Mouse (Mus musculus) intestine, embryonic 14.5 days (tissue): ENCODE measurements around the gene Hras. TPM values are rescaled to one million over a fixed set of nuclear protein-coding genes. Genes with fewer than 3 reads are reported as not detected.
A peak's percentile ranks its signal among the peaks of the same experiment; 100 is the strongest.

Experiments used
- ATAC-seq: fragments of 200-750 bp; cut with Nextera tagmentation; replicated peaks from 2 replicates; pipeline ENCODE4 v1.8.0; 2017; ENCODE audit warnings: low read depth, moderate number of reproducible peaks, moderate TSS enrichment, moderate library complexity; ENCODE audit not compliant: low FRiP score, low TSS enrichment
- DNase-seq: peaks from one replicate; pipeline ENCODE4 v3.0.0-alpha.2; 2018; ENCODE audit warnings: low spot score
- H3K27ac ChIP-seq: fragments of 300-500 bp; sonication (generic); 2 replicates; pipeline ENCODE4 v1.5.1; 2014; ENCODE audit warnings: low read depth, mild to moderate bottlenecking, control low read depth
- H3K27me3 ChIP-seq: fragments of 300-500 bp; sonication (generic); replicated peaks from 2 replicates; pipeline ENCODE4 v1.6.1; 2014; ENCODE audit warnings: low read length, control low read depth; ENCODE audit not compliant: control insufficient read depth, insufficient read depth
- H3K36me3 ChIP-seq: fragments of 300-500 bp; sonication (generic); 2 replicates; pipeline ENCODE4 v1.6.1; 2014; ENCODE audit warnings: low read length, control low read depth; ENCODE audit not compliant: control insufficient read depth, insufficient read depth
- H3K4me1 ChIP-seq: fragments of 300-500 bp; sonication (generic); replicated peaks from 2 replicates; pipeline ENCODE4 v1.6.1; 2014; ENCODE audit warnings: low read length, control low read depth, mixed read lengths; ENCODE audit not compliant: control insufficient read depth, insufficient read depth
- H3K4me2 ChIP-seq: fragments of 300-500 bp; sonication (generic); 2 replicates; pipeline ENCODE4 v1.6.1; 2014; ENCODE audit warnings: low read length
- H3K4me3 ChIP-seq: fragments of 300-500 bp; sonication (generic); 2 replicates; pipeline ENCODE4 v1.5.1; 2014; ENCODE audit warnings: low read depth, low read length, control low read depth, mixed read lengths
- H3K9ac ChIP-seq: fragments of 300-500 bp; sonication (generic); 2 replicates; pipeline ENCODE4 v1.6.1; 2014; ENCODE audit warnings: mild to moderate bottlenecking, low read length
- H3K9me3 ChIP-seq: fragments of 300-500 bp; sonication (generic); 2 replicates; pipeline ENCODE4 v1.6.1; 2016; ENCODE audit warnings: low read length, control low read depth; ENCODE audit not compliant: control insufficient read depth
- WGBS: fragments of 180-500 bp; shearing (Covaris S2); extraction: QIAGEN DNeasy Blood & Tissue Kit; methylation state at CpG from one replicate; pipeline ENCODE4 v1.1.7; 2014; 5-methylcytosine and 5-hydroxymethylcytosine counted together
- polyA plus RNA-seq: library from polyadenylated mRNA; unstranded; fragments of >200 nt; fragmentation: Nextera tagmentation; extraction: Ambion mirVana; gene quantifications from 2 replicates; pipeline ENCODE4 v1.2.1, GENCODE M21; 2014

The Hras gene
- polyA plus RNA-seq, 1 experiment from 2014 or later = 96.6 TPM

DNA sequence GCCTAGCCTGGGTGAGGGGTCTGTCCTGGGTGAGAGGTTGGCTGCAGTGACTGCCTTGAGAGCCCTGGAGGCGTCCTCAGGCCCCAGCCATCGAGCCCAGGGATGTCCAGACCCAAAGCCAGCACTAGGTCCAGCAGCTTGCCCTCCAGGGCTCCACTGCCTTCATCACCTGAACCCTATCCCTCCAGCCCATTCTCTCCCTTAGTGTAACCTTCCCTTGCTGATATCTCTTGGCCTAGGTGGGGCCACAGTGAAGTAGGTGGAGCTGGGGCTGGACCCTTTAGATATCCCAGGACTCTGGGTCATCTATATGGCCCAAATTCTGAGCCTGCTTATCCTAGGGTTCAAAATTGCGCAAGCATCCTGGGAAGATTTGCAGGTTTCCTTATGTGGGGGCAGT is 15.7 kb upstream of the Hras start:
- no peaks in the 10 kb centered on the region for H3K4me1 ChIP-seq
- no peak for DNase-seq
- ATAC-seq = no peak
- no peak overlapping the region for H3K4me3 ChIP-seq
- H3K27me3 ChIP-seq = no peaks in the 10 kb centered on the region
- no peak overlapping the region for H3K9ac ChIP-seq
- H3K4me2 ChIP-seq = no peak overlapping the region
- H3K9me3 ChIP-seq = no peaks in the 10 kb centered on the region
- H3K27ac ChIP-seq = no peak overlapping the region
- WGBS = 74% methylated on average over 3 of the region's 3 CpGs
- H3K36me3 ChIP-seq = no peaks in the 10 kb centered on the region

DNA sequence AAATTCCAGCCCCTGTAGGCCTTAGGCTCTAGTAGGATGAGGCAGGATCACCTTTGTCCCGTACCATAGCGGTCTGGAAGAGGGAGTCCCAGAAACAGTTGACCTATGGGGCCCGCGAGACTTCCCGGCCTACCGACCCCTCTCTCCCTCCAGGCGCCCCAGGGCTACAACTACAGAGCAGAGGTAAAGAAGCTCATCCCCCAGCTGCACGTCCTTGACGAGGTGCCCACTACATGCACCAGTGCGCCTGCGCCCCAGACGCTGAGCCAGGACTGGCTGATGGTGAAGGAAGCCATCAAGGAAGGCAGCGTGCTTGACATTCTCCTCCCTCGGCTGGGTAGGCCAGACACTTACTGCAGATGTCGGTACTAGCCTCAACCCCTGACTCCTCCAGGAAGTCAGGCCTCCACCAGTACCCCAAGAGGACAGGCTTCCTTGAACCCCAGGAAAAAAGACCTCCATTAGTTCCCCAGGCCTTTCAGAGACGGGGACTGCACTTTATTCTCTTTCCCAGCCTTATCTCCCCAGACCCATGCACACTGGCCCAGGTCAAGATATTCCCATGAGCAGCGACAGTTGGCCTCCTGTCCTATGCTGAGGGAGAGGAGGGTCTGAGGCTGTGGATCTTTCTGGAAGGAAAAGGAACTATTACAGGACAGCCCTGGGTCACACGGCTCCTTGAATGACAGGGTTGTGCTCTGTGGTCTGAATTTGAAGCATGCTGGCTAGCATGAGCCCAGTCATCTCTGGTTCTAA is 12.6 kb upstream of the Hras start:
- H3K36me3 ChIP-seq = no peaks in the 10 kb centered on the region
- WGBS = 92% methylated on average over 18 of the region's 18 CpGs
- DNase-seq (no peak), ATAC-seq (no peak)
- no peak overlapping the region for H3K4me2 ChIP-seq
- H3K27ac ChIP-seq = no peak overlapping the region
- no peaks in the 10 kb centered on the region for H3K4me1 ChIP-seq
- H3K9ac ChIP-seq = no peak overlapping the region
- no peaks in the 10 kb centered on the region for H3K27me3 ChIP-seq
- H3K4me3 ChIP-seq = no peak overlapping the region
- H3K9me3 ChIP-seq = no peaks in the 10 kb centered on the region

- 92% methylated on average over 5 of the region's 5 CpGs for WGBS
- Histone ChIP-seq H3K4me1 (no peaks in the 10 kb centered on the region), H3K4me2 (no peak overlapping the region)
Observed at GRCm38 (mm10) chr7:141205504-141205903, 11.7 kb upstream of the Hras start.

DNA sequence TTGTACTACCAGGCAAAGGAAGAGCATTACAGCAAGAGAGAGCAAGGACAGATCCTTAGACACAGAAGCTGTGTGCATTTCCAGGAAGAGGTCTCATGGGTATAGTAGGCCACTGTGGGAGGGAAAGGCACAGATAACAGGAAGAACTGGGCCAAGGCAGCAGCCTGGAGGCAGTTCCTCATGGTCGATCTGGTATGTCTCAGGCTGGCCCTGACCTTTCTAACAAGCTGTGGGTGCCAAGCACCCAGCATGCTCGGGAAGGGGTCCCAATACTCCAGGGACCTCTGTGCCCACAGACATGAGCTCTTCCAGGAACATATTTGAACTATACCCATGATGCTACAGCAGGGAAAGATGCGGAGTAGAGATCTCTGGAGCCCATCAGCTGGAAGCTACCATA is 10.7 kb upstream of the Hras start:
- WGBS = 72% methylated on average over 3 of the region's 3 CpGs
- H3K4me3 ChIP-seq = no peak overlapping the region
- no peaks in the 10 kb centered on the region for H3K27me3 ChIP-seq
- no peak overlapping the region for H3K9ac ChIP-seq
- ATAC-seq = no peak
- no peak overlapping the region for H3K4me2 ChIP-seq
- H3K36me3 ChIP-seq = no peaks in the 10 kb centered on the region; the same call in 1 of the 2 replicates
- no peak overlapping the region for H3K27ac ChIP-seq
- no peak for DNase-seq
- H3K9me3 ChIP-seq = no peaks in the 10 kb centered on the region
- no peaks in the 10 kb centered on the region for H3K4me1 ChIP-seq

More at GRCm38 (mm10) chr7:141205504-141205903, 11.7 kb upstream of the Hras start:
- H3K36me3 ChIP-seq = no peaks in the 10 kb centered on the region
- H3K9ac ChIP-seq = no peak overlapping the region
- ATAC-seq (no peak), DNase-seq (no peak)
- no peaks in the 10 kb centered on the region for H3K27me3 ChIP-seq
- no peak overlapping the region for H3K4me3 ChIP-seq
- H3K27ac ChIP-seq = no peak overlapping the region
- H3K9me3 ChIP-seq = no peaks in the 10 kb centered on the region

GRCm38 (mm10) chr7:141198121-141198520 is 4.3 kb upstream of the Hras start:
- Histone ChIP-seq H3K9ac (no peak overlapping the region), H3K4me1 (peaks cover 4% of the 10 kb centered on the region), H3K4me3 (no peak overlapping the region), H3K36me3 (no peaks in the 10 kb centered on the region; the same call in 1 of the 2 replicates), H3K27me3 (no peaks in the 10 kb centered on the region), H3K27ac (no peak overlapping the region), H3K4me2 (no peak overlapping the region), H3K9me3 (no peaks in the 10 kb centered on the region)
- ATAC-seq (no peak), DNase-seq (no peak)
- 81% methylated on average over 4 of the region's 4 CpGs for WGBS

DNA sequence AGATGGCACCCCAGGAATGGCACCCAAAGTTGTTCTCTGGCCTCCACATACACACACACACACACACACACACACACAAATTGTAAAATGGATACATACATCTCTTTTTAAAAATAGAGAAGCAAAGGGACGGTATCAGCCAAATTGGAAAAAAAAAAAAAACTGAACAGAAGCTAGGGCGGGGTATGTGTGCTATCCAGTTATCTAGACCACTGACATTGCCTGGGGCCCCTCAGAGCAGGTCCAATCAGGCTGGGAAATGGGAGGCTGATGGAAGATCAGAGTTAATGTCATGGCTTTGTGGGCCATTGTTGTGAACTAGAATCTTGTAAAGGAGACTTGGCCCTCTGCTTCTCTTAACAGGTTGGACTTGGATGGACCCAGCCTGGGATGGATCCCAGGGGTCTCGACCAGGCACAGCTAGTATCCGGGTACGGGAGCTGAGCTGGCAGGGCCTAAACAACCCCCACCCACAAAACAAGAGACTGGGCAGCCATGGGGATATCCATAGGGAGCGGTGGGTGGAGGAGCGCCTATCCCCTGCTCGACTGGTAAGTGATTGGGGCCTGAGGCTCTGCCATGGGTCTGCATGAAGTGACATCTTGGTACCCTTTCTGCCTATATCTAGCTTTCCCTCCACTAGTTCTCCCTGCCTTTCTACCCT is 2.9 kb upstream of the Hras start:
- no peaks in the 10 kb centered on the region for H3K9me3 ChIP-seq
- peaks cover 4% of the 10 kb centered on the region for H3K36me3 ChIP-seq
- H3K4me2 ChIP-seq = no peak overlapping the region
- H3K9ac ChIP-seq = no peak overlapping the region
- no peak overlapping the region for H3K4me3 ChIP-seq
- no peaks in the 10 kb centered on the region for H3K27me3 ChIP-seq
- 88% methylated on average over 8 of the region's 8 CpGs for WGBS
- ATAC-seq (no peak), DNase-seq (no peak)
- H3K4me1 ChIP-seq = peaks cover 12% of the 10 kb centered on the region
- no peak overlapping the region for H3K27ac ChIP-seq

DNA sequence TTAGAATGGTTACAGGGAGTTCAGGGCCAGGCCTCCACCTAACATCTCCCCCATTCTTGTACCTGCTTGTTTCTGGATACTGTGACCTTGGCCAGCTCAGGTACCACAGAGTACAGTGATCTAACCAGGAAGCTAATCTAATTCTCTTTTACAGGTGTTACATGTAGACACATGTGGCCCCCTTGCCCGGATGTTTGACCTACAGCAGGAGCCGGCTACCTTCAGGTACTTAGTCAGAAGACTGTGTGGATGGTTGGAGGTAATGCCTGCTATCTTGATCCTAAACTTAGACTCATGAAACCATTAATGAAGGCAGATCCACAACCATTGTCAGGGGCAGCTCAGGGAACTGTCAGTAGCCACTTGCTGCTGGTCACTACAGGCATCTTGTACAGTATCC is 1.9 kb upstream of the Hras start:
- H3K4me2 ChIP-seq = no peak overlapping the region; the same call in 1 of the 2 replicates
- H3K27ac ChIP-seq = no peak overlapping the region
- no peak overlapping the region for H3K4me3 ChIP-seq
- ATAC-seq (no peak), DNase-seq (no peak)
- H3K9me3 ChIP-seq = no peaks in the 10 kb centered on the region
- peaks cover 12% of the 10 kb centered on the region for H3K4me1 ChIP-seq
- no peak overlapping the region for H3K9ac ChIP-seq
- WGBS = 88% methylated on average over 2 of the region's 2 CpGs
- no peaks in the 10 kb centered on the region for H3K27me3 ChIP-seq
- peaks cover 14% of the 10 kb centered on the region for H3K36me3 ChIP-seq

DNA sequence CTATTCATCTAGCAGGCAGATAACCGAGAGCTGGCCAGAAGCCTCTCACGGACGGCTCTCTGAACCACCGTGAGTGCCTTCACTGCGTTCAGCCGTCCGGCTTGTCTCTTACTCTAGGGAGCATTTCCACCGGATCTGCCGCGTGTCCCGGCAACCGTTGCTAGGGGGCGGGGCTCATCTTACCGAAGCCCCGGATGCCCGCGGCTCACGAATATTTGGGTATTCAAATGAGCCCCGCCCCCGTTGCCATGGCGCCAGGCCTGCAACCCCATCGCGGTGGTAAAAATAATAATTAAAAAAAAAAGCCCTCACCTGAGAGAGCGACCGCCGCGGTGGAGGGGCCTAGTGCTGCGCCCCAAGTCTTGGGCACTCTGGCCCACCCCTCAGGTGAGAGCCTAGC is 1.0 kb upstream of the Hras start:
- H3K4me2 ChIP-seq = peak overlapping the region; percentile 99
- peak overlapping the region; percentile 25 for H3K9ac ChIP-seq
- peak; percentile 95 for DNase-seq
- H3K4me1 ChIP-seq = peaks cover 12% of the 10 kb centered on the region
- no peaks in the 10 kb centered on the region for H3K27me3 ChIP-seq
- H3K27ac ChIP-seq = peak overlapping the region; percentile 62
- peak; percentile 37 for ATAC-seq
- peaks cover 23% of the 10 kb centered on the region for H3K36me3 ChIP-seq
- H3K4me3 ChIP-seq = peak overlapping the region; percentile 91
- no peaks in the 10 kb centered on the region for H3K9me3 ChIP-seq
- under 1% methylated on average over 28 of the region's 28 CpGs for WGBS
